Mouse (Mus musculus): ENCODE results near the gene Nadsyn1. TPM values are rescaled to one million over a fixed set of nuclear protein-coding genes. Genes with fewer than 3 reads are reported as not detected.
A peak's percentile ranks its signal among the peaks of the same experiment; 100 is the strongest.

Gene Nadsyn1
- 10 to 100 TPM; 11.8 to 12.6 TPM for total RNA-seq (2021)
- long read RNA-seq, experiment 1, transcript Nadsyn1-201 (21 exons, 2,641 nt), result major isoform, 5 of 15 reads
- long read RNA-seq, experiment 1, partial matches to known transcripts, result 5 of 15 reads
- long read RNA-seq, experiment 1, other reads (novel, unspliced or antisense), result 5 of 15 reads
- long read RNA-seq, experiment 2, partial matches to known transcripts, result 0 of 2 reads
- long read RNA-seq, experiment 2, other reads (novel, unspliced or antisense), result 0 of 2 reads

DNA sequence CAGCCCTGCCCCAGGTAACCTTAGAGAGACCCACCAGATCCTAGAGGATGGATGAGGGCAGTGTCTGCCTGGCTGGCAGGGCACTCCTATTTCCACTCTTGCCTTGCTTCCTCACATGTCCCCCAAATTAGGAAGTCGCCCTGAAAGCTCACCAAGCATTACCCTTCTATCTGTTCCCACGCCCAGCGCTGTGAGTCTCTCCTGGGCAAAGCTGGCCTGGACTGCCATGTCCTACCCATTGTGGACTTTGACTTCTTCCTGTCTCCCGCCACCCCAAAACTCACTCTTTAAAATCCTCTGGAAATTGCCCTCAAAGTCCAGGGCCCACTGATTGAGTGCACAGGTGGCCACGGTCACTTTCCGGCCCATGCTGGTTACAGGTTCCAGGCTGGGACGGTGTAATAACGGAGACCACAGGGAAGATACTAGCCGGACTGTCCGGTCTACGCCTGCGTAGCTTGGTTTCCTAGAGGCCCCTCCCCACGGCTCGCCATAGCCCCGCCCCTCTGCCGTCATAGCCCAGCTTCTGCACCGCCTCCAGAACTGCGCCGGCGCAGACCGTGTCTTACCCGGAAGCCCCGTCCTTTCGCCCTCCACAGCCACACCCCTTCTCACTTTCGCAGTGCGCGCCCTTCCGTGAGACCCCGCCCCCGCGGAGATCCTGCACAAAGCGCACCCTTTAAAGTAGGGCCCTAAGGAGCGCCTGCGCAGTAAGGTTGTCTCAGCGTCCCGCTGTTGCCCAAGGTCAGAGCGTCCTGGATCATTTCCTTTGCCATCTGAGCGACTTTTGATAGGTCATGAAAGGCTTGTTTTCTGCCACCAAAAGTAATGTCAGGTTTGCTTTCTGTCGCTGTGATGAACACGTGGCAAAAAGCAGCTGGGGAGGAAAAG is at the start of gene Nadsyn1, which contains the start of gene Dhcr7:
Nadsyn1 (minus strand) TSS at position 475 of the 891 bp plus-strand sequence.
Dhcr7 (plus strand) TSS at position 771 of the 891 bp plus-strand sequence.
- DNase-seq, result peak; percentile 100

DNA sequence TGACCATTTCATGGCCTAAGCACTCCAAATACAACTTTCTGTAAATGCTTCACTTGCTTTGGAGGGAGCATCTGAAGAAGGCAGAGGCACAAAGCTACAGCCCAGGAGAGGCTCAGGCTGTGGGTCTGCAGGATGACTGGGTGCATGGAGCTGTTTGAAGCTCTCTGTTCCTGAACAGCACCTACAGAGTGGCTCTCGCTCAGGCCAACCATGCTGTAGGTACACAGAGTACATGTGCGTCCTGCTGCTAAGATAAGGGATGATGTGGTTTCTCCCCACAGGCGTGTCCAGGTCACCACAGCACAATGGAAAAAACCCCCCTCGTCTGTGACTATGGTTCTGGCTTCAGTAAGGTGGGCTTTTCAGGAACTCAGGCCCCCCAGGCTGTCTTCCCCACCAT is 46.2 kb upstream of the Nadsyn1 start:
- DNase-seq, result no peak

DNA sequence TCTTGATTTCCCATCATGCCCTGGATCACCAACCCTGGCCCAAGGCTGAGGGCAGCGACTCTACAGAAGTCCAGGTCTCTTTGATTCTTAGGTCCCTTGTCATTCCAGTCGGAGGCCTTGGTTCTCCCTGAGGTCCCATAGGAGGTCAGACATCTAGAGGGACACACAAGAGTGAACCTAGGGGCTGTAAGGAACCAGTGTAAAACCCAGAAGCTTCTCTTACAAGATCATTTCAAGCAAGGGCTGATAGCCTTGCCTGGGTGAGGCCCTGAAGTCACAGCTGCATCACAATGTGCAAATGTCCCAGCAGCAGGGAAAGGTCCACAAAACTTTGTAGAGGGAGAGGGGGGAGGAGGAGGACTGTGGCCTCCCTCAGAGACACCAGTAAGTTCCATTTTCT is 43.9 kb upstream of the Nadsyn1 start, which contains the start of gene Gm498:
Gm498 (plus strand) TSS at position 301 of the 400 bp plus-strand sequence.
- no peak for DNase-seq

DNA sequence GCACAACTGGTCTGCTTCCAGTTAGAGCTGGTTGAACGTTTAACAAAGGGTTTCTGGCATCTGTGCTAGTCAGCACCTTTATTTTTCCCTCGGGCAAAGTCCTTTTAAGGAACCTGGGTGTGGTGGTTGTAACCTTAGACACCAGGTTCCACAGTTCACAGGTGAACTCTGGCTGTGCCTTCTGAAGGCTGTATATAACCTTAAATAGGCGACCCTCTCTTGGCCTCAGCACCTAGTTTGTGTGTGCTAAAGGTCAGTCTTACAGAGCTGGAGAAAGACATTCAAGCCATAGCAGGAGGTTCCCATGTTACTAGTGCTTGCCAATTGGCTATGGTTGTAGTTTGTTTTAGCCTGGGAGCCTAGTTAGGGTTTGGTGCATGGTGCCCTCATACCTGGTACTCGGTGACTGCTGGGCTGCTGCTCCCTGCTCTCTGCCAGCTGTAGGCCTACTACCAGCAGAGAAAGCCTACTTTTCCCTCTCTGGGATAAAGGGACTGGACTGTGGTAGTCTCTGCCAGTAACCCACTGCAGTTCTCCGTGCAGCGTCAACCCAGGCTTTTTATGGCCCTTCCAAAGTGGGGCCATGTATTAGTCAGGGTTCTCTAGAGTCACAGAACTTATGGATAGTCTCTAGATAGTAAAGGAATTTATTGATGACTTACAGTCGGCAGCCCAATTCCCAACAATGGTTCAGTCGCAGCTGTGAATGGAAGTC is 26.3 kb upstream of the Nadsyn1 start:
- no peak for DNase-seq

DNA sequence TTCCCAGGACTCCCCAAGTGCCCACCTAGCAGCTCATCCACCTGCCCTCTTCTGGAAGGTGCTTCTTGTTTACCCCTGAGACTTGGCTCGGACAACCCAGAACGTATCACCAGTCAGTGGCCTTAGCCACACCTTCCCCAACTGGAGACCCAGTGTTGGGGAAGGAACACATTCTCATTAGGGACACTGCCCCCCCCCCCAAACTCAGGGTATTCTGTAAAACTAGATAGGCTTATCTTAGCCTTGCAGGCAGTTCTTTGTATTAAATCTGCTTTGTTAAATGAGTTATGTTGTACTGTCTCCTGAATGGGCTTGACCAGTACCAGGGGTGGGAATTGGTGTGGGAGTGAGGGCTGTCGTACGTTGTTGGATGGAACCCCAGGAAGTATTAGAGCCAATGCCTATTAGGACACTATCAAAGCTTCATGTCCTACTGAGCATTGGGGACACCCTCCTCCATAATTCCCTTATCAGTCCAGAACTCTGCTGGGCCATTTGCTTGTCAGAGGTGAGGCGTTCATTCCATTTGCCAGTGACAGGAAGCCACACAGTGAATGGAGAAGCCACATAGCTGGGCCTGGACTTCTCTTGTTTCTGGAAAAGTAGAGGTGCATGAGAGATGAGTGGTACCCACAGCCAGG is 25.6 kb upstream of the Nadsyn1 start:
- no peak for DNase-seq

DNA sequence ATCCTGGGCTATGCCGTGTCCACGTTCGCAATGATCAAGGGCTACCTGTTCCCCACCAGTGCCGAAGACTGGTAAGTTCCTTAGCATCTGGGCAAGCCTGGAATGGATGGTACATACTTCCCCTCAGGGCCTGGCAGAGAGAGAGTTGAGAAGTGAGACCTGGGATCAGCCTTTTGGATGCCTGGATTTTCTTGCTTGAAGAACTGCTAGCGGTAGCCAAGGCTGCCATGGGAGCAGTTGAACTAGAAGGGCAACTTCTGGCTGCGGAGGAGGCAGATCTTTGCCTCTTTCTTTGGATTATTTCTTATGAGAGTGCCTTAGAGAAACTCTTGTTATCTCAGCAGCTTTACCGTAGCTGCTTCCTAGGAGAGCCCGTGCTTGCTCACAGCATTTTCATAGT is 18.7 kb upstream of the Nadsyn1 start:
- no peak for DNase-seq

DNA sequence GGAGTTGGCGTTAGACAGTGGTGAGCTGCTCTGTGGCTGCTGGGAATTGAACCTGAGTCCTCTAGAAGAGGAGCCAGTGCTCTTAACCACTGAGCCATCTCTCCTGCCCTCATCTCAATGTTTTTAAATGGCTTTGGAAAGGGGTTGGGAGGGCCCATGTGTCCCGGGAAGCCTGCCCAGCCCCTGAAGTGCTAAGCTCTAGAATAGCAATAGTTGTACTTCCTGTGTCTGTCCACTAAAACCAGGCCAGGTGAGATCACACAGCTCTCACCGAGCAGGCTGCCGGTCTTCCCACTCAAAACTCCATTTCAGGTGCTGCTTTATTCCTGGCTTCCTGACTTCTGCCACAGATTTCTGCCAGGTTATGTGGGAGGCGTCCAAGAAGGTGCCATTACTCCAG is 17.5 kb upstream of the Nadsyn1 start:
- no peak for DNase-seq

DNA sequence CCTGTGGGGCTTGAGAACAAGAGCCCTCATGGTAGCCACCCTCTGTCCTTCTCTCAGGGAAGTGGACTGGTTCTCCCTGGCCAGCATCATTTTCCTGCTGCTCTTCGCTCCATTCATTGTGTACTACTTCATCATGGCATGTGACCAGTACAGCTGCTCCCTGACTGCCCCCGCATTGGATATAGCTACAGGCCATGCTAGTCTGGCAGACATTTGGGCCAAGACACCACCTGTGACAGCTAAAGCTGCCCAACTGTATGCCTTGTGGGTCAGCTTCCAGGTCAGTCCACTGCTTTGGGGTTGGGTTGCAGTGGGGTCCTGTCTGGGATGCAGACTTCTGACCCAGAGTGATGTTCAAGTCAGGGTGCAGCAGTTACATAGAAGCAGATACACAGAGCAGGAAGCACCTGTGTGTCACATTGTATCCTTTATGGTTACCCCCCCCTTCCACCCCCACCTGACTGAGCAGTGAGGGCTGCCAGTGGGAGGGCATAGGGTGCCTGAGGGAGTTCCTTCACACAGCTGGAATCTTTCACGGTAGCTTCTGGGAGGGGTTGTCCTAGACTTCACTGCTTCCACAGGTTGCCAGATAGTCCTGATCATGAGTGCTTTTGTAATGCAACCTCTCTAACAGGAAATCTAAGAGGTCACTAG is 15.2 kb upstream of the Nadsyn1 start:
- no peak for DNase-seq

DNA sequence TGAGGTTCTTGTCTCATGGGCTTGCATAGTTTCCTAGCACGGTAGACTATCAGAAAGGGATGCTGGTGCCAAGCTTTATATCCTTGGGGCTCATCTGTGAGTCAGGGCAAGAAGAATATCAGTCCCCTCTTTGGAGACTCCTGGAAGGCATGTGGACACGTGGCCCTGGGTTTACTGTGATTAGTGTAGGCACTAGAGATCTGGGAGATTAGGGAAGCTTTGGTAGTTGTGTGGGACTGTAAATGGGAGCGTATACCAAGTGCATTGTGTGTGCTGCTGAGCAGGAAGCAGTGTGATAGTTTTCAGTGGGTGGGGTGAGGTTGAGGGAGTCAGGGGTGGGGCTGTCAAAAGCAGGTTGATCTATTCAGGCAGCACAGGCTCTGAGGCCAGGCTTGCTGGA is 12.3 kb upstream of the Nadsyn1 start:
- peak; percentile 42 to 63 for DNase-seq

DNA sequence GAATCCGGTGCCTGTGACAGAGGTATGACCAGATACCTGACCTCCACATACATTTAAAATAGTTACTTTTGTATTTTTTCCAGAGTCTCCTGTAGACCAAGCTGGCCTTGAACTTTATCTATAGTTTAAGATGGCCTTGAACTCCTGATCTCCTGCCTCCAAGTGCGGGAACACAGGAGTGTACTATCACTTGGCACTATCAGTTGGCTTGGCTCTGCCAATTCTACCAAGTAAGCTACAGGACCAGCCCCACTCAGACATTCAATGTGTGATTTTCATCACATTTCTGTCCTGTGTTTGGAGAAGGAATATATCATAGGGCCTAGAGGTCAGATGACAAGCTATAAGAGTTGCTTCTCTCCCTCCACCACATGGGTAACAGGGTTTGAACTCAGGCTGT is 11.7 kb upstream of the Nadsyn1 start:
- DNase-seq, result no peak

DNA sequence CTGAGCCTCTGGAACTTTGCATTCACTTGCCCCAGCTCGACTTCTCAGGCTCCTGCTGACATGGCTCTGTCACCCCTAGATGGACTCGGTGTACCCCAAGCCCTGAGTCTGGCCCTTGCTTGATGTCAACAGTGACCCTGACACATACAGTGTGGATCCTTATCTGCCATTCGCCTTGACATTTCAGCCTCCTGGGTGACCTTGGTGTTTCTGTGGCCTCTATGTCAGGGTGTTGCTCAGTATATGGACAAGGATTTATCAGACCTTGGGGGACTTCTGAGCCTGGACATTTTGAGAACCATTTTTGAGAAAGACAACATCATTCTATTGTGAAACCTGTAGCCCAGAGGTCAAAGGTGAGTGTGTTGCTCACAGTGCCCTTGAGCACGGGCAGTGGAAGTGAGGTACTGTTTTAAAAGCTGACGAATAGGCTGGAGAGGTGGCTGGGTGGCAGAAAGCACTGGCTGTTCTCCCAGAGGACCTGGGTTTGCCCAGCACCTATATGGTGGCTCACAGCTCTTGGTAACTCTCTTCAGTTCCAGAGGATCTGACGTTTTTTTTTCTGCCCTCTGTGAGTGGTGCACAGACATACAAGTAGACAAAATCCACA is 11.0 kb upstream of the Nadsyn1 start:
- peak; percentile 70 to 81 for DNase-seq

DNA sequence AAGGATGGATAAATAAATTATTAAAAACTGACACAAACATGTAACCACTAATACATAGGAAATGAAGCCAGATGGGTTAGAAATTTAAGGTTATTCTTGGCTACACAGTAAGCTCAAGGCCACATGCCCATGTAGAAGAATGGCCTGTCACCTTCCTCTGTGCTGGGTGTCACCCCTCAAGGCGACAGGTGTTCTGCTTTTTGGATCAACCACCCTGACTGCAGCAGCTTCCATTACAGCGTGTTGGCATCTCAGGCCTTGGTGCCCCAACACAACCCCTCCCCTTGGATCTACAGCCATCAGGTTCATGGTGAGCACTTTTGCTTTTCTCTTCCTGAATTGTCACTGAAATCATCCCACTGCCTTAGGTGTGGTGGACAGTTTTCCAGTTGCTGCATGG is 10.0 kb upstream of the Nadsyn1 start:
- DNase-seq, result no peak

DNA sequence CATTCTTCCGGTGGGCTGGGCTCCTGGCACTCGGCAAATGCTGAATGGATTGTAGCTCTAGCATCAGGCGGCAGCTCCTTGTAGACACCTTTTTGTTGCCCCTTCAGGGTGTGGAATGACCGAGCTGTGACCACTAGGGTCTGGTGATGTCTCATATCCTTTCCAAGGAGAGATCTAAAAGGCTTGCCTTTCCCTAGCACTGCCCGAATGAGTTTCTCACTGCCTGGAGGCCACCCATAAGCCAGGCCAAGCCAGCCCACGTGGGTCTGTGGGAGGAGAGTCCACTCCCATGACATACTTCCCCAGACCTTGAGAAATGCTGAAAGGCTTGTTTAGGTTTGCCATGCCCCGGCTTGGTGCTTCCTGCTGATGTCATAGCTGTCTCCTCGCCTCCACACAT is 9.5 kb upstream of the Nadsyn1 start:
- DNase-seq, result peak; percentile 84 to 89

DNA sequence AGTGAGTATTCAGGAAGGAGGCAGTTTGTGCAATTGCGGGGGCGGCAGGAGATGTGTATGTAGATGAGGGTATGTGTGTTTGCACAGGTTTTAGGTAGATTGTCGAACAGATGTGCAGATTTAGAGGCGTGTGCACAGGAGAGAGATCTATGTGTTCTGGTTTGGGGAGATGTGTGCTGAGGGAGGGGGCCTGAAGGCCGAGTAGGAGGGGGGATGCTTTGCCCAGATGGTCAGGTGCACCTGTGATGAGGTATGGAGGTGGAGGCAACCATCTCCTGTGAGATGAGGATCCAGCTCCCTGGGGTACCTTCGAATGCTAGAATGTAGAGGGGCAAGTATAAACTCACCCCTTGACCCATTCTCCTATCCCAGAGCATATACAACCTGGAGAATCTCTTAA is 7.8 kb upstream of the Nadsyn1 start:
- no peak for DNase-seq

DNA sequence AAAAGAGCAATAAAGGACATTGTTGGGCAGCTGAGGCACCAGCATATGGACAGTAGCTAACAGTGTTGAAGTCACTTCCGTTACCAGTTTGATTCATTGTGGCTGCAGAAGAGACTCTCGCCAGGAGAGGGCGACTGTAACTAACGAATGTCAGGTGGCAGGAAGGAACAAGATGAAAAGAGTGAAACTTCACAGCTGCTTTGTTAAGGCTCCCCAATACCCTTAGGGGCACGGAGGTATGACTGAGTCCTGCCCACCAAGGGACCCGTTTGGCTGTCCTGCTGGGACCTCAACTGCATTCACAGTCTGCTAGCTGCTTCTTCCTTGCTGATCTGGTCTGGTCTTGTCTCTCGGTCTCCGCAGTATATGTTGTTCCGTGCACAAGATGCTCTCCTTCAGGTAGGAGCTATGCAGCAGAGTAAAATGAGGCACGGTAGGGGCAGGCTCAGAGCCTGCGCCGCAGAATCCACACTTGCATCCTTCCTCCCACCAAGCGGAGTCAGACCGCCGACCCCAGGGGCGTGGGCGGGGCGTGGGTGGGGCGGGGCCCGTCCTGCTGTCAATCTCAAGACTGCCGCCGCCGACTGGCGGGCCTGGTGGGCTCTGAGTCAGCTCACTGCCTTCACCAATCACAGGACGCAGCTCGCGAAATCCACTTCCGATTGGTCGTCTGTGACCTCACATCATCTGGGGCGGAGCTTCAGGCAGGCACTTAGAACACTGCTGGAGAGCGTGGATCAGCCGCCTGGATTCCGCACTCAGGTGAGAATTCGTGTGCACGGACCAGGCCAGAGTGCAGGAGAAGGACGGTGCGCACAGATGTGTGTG is 7.1 kb upstream of the Nadsyn1 start:
- DNase-seq, result peak; percentile 95 to 96

DNA sequence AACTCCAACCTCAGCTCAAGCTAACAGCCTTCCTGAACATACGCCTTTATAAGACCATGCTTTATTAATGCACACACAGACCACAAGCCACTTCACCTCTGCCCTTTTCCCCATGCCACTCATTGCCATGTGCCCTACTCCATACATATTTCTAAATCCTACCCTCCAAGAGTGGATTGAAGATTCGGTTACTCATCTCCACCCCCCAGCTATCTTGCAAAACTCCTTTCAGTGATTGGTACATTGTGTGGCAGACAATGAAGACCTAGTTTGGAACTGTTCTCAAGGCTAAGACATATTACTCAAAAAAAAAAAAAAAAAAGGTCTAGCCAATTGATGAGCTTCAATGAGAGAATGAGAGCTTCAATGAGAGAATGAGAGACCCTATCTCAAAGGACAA is 4.3 kb upstream of the Nadsyn1 start:
- DNase-seq, result no peak

DNA sequence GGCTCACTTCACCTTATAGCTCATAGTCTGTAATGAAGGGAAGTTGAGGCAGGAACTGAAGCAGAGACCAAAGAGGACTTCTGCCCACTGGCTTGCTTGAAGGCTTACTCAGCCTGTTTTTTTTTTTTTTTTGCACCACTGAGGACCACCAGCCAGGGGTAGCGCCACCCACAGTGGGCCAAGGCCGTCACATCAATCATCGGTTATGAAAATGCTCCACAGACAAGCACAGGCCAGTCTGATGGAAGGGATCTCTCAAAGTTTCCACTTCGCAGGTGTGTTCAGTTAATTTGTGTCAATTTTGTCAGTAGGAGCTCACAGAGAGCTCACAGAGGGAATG is 587 bp upstream of the Nadsyn1 start:
- peak in 1 of 2 experiments; percentile 33 for DNase-seq

DNA sequence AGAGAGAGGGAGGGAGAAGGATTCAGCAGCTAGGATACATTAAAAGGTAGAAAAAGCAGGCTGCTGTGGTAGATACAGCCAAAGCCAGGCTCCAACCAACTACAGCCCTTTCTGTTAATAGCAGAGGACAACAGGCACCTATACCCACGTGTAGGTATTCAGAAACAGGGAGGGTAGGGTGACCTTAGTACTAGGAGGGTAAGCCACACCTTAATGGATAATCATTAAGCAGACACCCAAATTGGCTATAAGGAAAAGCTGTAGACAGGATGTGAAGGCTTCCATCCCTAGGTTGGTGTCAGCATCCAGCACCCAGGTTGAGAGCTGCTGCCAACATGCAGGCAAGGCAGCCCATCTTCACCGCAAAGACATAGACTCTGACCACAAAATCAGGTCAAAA is 1.4 kb downstream of the Nadsyn1 start:
- DNase-seq, result no peak

DNA sequence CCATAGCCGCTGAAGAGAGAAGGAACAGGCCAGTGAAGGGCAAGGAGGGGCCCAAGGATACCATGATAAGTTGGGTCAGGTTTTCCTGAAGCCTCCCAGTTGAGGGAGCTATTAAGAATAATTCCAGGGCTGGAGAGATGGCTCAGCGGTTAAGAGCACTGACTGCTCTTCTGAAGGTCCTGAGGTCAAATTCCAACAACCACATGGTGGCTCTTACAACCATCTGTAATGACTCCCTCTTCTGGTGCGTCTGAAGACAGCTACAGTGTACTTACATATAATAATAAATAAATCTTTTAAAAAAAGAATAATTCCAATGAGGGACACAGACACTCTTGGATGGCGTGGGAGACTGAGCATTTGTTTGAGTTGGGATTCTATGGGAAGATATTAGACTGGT is 3.4 kb downstream of the Nadsyn1 start:
- no peak for DNase-seq

DNA sequence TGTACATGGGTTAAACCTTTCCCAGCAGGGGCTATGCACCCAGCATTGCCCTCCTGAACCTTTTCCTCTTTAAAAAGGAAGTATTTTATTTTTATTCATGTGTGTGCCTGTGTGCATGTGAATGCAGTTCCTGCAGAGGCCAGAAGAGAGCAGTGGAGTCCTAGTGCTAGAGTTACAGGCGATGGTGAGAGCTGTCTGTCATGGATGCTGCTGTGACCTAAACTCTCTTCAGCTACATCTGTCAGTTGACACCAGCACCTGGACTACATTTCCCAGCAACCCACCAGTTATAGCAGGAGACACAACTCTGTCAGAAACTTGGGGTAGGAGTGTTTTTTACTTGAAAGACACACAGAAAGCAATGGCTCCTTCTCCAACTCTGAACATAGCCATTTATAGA is 13.7 kb downstream of the Nadsyn1 start:
- DNase-seq, result peak; percentile 38 to 45
